Comparison of ENCODE assay signal across 25 mouse cellular contexts in the genomic region with DNA sequence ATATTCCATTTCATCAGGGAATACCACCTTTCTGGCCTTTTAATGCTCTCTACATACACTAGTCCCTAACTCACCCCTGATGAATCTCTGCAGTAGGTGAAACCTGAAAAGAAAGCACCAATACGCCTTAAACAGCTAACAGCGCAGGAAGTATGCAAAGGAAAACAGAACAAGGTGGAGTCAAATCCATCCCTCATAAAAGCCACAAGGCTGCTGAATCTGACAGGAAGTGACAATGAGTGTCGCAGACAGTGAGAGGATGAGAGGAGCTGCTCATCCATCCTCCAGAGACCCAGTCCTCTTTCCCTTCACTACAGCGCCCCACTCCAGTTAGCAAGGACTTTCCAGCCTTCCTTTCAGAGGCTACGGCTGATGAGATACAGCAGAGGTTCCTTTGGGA. TPM values are rescaled to one million over a fixed set of nuclear protein-coding genes. Genes with fewer than 3 reads are reported as not detected.
A peak's percentile ranks its signal among the peaks of the same experiment; 100 is the strongest.
DNase-seq lines count a peak whose midpoint lies in the region; ATAC-seq and TF ChIP-seq lines count a peak whose summit lies in the region.
"Had no signal": no experiment of that assay in that cellular context is flagged by ENCODE, and none has a peak within 500 bp of the region (broad histone marks: within the 10 kb centered on the region; RNA-seq: fewer than 3 reads in every experiment).

No protein-coding gene starts in this region.

- H3K4me3 ChIP-seq in lung, postnatal 0 days (ENCODE audit: low read depth, low read length), result no peak overlapping the region
- H3K4me3 ChIP-seq: embryonic facial prominence, embryonic 13.5 days; erythroblast, embryonic 14.5 days; forebrain, embryonic 12.5 days; gastrocnemius, adult 2 months; heart, embryonic 15.5 days; limb, embryonic 12.5 days; midbrain, embryonic 13.5 days; neural tube, embryonic 12.5 days; stomach, embryonic 15.5 days had no signal

- H3K36me3 ChIP-seq in lung, postnatal 0 days (ENCODE audit: insufficient read depth, low read length), result no peaks in the 10 kb centered on the region

- no peak overlapping the region for H3K4me2 ChIP-seq in lung, postnatal 0 days (replicated peaks; ENCODE audit: low read depth, low read length)
- H3K4me2 ChIP-seq: embryonic facial prominence, embryonic 13.5 days; forebrain, embryonic 12.5 days; heart, embryonic 15.5 days; hindbrain, embryonic 14.5 days; limb, embryonic 12.5 days; liver, embryonic 11.5 days; midbrain, embryonic 13.5 days; neural tube, embryonic 12.5 days; stomach, embryonic 15.5 days had no signal

- 75% methylated on average over 5 of the region's 5 CpGs for WGBS in lung, postnatal 0 days

- no peak overlapping the region for H3K9ac ChIP-seq in lung, postnatal 0 days (replicated peaks; ENCODE audit: low read depth)
- H3K9ac ChIP-seq: embryonic facial prominence, embryonic 13.5 days; forebrain, embryonic 12.5 days; heart, embryonic 15.5 days; hindbrain, embryonic 14.5 days; limb, embryonic 12.5 days; liver, postnatal 0 days; midbrain, embryonic 13.5 days; neural tube, embryonic 12.5 days; stomach, embryonic 15.5 days had no signal

- H3K9me3 ChIP-seq in lung, postnatal 0 days (ENCODE audit: low read length), result no peaks in the 10 kb centered on the region
- H3K9me3 ChIP-seq: embryonic facial prominence, embryonic 13.5 days; heart, embryonic 15.5 days; midbrain, embryonic 13.5 days; neural tube, embryonic 12.5 days; stomach, embryonic 15.5 days had no signal

- no peaks in the 10 kb centered on the region for H3K4me1 ChIP-seq in lung, postnatal 0 days (ENCODE audit: insufficient read depth, low read depth, low read length)
- H3K4me1 ChIP-seq: embryonic facial prominence, embryonic 13.5 days; forebrain, embryonic 12.5 days; heart, embryonic 15.5 days; limb, embryonic 12.5 days; midbrain, embryonic 13.5 days; neural tube, embryonic 12.5 days; stomach, embryonic 15.5 days had no signal

- no peak for ATAC-seq in lung, postnatal 0 days
- ATAC-seq: intestine, postnatal 0 days; liver, postnatal 0 days; midbrain, embryonic 13.5 days had no signal

- no peaks in the 10 kb centered on the region for H3K27me3 ChIP-seq in lung, postnatal 0 days (replicated peaks; ENCODE audit: insufficient read depth, low read length)
- H3K27me3 ChIP-seq: embryonic facial prominence, embryonic 13.5 days; forebrain, embryonic 12.5 days; heart, embryonic 15.5 days; limb, embryonic 12.5 days; midbrain, embryonic 13.5 days; neural tube, embryonic 12.5 days; stomach, embryonic 15.5 days had no signal

- peak; percentile 21 for DNase-seq in lung, postnatal 0 days (ENCODE audit: low spot score)
- no peak for DNase-seq in lung, adult 18-20 months
- DNase-seq in CD4-positive helper T cell, adult 2 months (ENCODE audit: low read depth, low spot score), result peak; percentile 71
- peak; percentile 52 for DNase-seq in CD4-positive, CD25-positive, alpha-beta regulatory T cell, adult 2 months (ENCODE audit: low read depth, low spot score)
- DNase-seq in induced T-regulatory cell, adult 2 months (ENCODE audit: low read depth), result peak; percentile 73
- no peak for DNase-seq in kidney, postnatal 10 days
- no peak for DNase-seq in spleen, adult 12 weeks (ENCODE audit: low spot score)
- DNase-seq: adrenal gland, adult 2 months; cerebellum, adult 11-12 months; cerebellum, postnatal 14 days; gastrocnemius, adult 2 months; heart, postnatal 4 days; kidney, postnatal 4 days; liver, postnatal 0 days had no signal

- no peak for TF ChIP-seq CTCF in lung, postnatal 0 days (IDR thresholded peaks at IDR 0.05)

- no peak overlapping the region for H3K27ac ChIP-seq in lung, postnatal 0 days (ENCODE audit: low read length)
- H3K27ac ChIP-seq: embryonic facial prominence, embryonic 13.5 days; forebrain, embryonic 12.5 days; gastrocnemius, adult 2 months; heart, embryonic 15.5 days; hindbrain, embryonic 14.5 days; limb, embryonic 12.5 days; midbrain, embryonic 13.5 days; neural tube, embryonic 12.5 days; stomach, embryonic 15.5 days had no signal

- no peak for TF ChIP-seq EP300 in lung, postnatal 0 days (IDR thresholded peaks at IDR 0.05)

RNA-seq across cellular contexts. Expression of gene Bbs4, which starts 14.9 kb away (rescaled TPM):
- polyA plus RNA-seq in lung, postnatal 0 days (2015; fragmentation: Nextera tagmentation; extraction: Ambion mirVana), result 13.3 and 15.8 TPM in 2 replicates

RNA-seq across cellular contexts. Expression of gene Adpgk, which starts 47.1 kb away (rescaled TPM):
- polyA plus RNA-seq in lung, postnatal 0 days (2015; fragmentation: Nextera tagmentation; extraction: Ambion mirVana), result 26.6 and 26.7 TPM in 2 replicates

Comparison
In these comparisons a context has a peak if more than half of its experiments do, and no peak if none do; other contexts are left out.
1. DNase-seq: peak in lung, postnatal 0 days (single experiment), CD4-positive helper T cell, adult 2 months (single experiment), CD4-positive, CD25-positive, alpha-beta regulatory T cell, adult 2 months (single experiment) and induced T-regulatory cell, adult 2 months (single experiment); none in lung, adult 18-20 months (0 of 2), kidney, postnatal 10 days (single experiment) and spleen, adult 12 weeks (single experiment).